Mouse (Mus musculus) bone marrow macrophage, adult 2 months (primary cell): ENCODE results near the gene Gpr84.

ENCODE experiments used
- CTCF ChIP-seq: IDR thresholded peaks from 2 replicates; pipeline ENCODE4 v1.5.1; 2012; ENCODE audit warnings: low read depth, mild to moderate bottlenecking, low read length, moderate library complexity
- POLR2A ChIP-seq: IDR thresholded peaks from 2 replicates; pipeline ENCODE4 v1.6.1; 2012; ENCODE audit warnings: mild to moderate bottlenecking, low read depth, low read length, borderline replicate concordance

- no peak for TF ChIP-seq POLR2A
- no peak for TF ChIP-seq CTCF
Measured at GRCm38 (mm10) chr15:103301547-103302340, 8.7 kb downstream of the Gpr84 start.
